Comparison of ENCODE assay signal across 25 mouse cellular contexts in genomic region chr3:27932391-27932790, GRCm38 (mm10). TPM values are rescaled to one million over a fixed set of nuclear protein-coding genes. Genes with fewer than 3 reads are reported as not detected.
DNase-seq lines count a peak whose midpoint lies in the region; ATAC-seq and TF ChIP-seq lines count a peak whose summit lies in the region.
"Had no signal": no experiment of that assay in that cellular context is flagged by ENCODE, and none has a peak within 500 bp of the region (broad histone marks: within the 10 kb centered on the region; RNA-seq: fewer than 3 reads in every experiment).

No protein-coding gene starts in this region.

- no peak for TF ChIP-seq EP300 in liver, postnatal 0 days (IDR thresholded peaks at IDR 0.05; ENCODE audit: low read depth)

- no peak overlapping the region for H3K27ac ChIP-seq in intestine, embryonic 14.5 days (ENCODE audit: low read depth)
- no peak overlapping the region for H3K27ac ChIP-seq in intestine, embryonic 15.5 days
- no peak overlapping the region for H3K27ac ChIP-seq in liver, postnatal 0 days (ENCODE audit: low read depth)
- H3K27ac ChIP-seq in liver, embryonic 11.5 days (ENCODE audit: low read depth, low read length) = no peak overlapping the region
- no peak overlapping the region for H3K27ac ChIP-seq in midbrain, embryonic 11.5 days (ENCODE audit: low read depth, low read length)
- no peak overlapping the region for H3K27ac ChIP-seq in midbrain, embryonic 15.5 days
- H3K27ac ChIP-seq: embryonic facial prominence, embryonic 13.5 days; embryonic facial prominence, embryonic 15.5 days; forebrain, embryonic 10.5 days; forebrain, embryonic 12.5 days had no signal

- no peaks in the 10 kb centered on the region for H3K9me3 ChIP-seq in intestine, embryonic 14.5 days (ENCODE audit: control insufficient read depth, low read length)
- H3K9me3 ChIP-seq in intestine, embryonic 15.5 days = no peaks in the 10 kb centered on the region
- H3K9me3 ChIP-seq in liver, postnatal 0 days (ENCODE audit: low read length) = no peaks in the 10 kb centered on the region
- no peaks in the 10 kb centered on the region for H3K9me3 ChIP-seq in liver, embryonic 11.5 days (ENCODE audit: control insufficient read depth, low read length)
- H3K9me3 ChIP-seq in midbrain, embryonic 11.5 days (ENCODE audit: control insufficient read depth, low read length) = no peaks in the 10 kb centered on the region
- H3K9me3 ChIP-seq in midbrain, embryonic 15.5 days = no peaks in the 10 kb centered on the region
- H3K9me3 ChIP-seq: embryonic facial prominence, embryonic 13.5 days; embryonic facial prominence, embryonic 15.5 days; forebrain, embryonic 10.5 days; forebrain, embryonic 12.5 days had no signal

- H3K4me1 ChIP-seq in intestine, embryonic 14.5 days (replicated peaks; ENCODE audit: control insufficient read depth, insufficient read depth, low read length) = no peaks in the 10 kb centered on the region
- no peaks in the 10 kb centered on the region for H3K4me1 ChIP-seq in intestine, embryonic 15.5 days (replicated peaks)
- H3K4me1 ChIP-seq in liver, postnatal 0 days (ENCODE audit: insufficient read depth) = peaks cover 3% of the 10 kb centered on the region; the same call in 1 of the 2 replicates
- no peaks in the 10 kb centered on the region for H3K4me1 ChIP-seq in liver, embryonic 11.5 days (replicated peaks; ENCODE audit: control insufficient read depth, insufficient read depth, low read length)
- H3K4me1 ChIP-seq in midbrain, embryonic 11.5 days (ENCODE audit: control insufficient read depth, insufficient read depth, low read length) = no peaks in the 10 kb centered on the region
- no peaks in the 10 kb centered on the region for H3K4me1 ChIP-seq in midbrain, embryonic 15.5 days
- H3K4me1 ChIP-seq: forebrain, embryonic 10.5 days; forebrain, embryonic 12.5 days had no signal

- no peak for ATAC-seq in intestine, embryonic 14.5 days (replicated peaks; ENCODE audit: low FRiP score, low TSS enrichment, low read depth)
- ATAC-seq in intestine, embryonic 15.5 days = no peak
- no peak for ATAC-seq in liver, postnatal 0 days
- no peak for ATAC-seq in liver, embryonic 11.5 days (replicated peaks; ENCODE audit: low FRiP score)
- ATAC-seq in midbrain, embryonic 11.5 days (ENCODE audit: low FRiP score) = no peak
- ATAC-seq in midbrain, embryonic 15.5 days (replicated peaks) = no peak
- ATAC-seq: forebrain, embryonic 14.5 days had no signal

- TF ChIP-seq CTCF in liver, postnatal 0 days (IDR thresholded peaks at IDR 0.05; ENCODE audit: low read depth) = 0 out of 2 replicates have a peak, but pooled peaks have one; percentile 8

- H3K4me3 ChIP-seq in intestine, embryonic 14.5 days (ENCODE audit: low read depth, low read length) = no peak overlapping the region
- H3K4me3 ChIP-seq in intestine, embryonic 15.5 days (replicated peaks) = no peak overlapping the region
- H3K4me3 ChIP-seq in liver, postnatal 0 days (ENCODE audit: low read depth, low read length) = no peak overlapping the region
- H3K4me3 ChIP-seq in liver, embryonic 11.5 days (ENCODE audit: low read depth, low read length) = no peak overlapping the region
- H3K4me3 ChIP-seq in midbrain, embryonic 11.5 days (ENCODE audit: low read depth, low read length) = no peak overlapping the region
- H3K4me3 ChIP-seq in midbrain, embryonic 15.5 days = no peak overlapping the region
- H3K4me3 ChIP-seq: embryonic facial prominence, embryonic 13.5 days; embryonic facial prominence, embryonic 15.5 days; erythroblast, embryonic 14.5 days; forebrain, embryonic 10.5 days; forebrain, embryonic 12.5 days had no signal

- DNase-seq in intestine, embryonic 14.5 days (ENCODE audit: low spot score) = peak; percentile 38
- no peak for DNase-seq in liver, postnatal 0 days
- DNase-seq in liver, embryonic 11.5 days (ENCODE audit: low spot score) = no peak
- DNase-seq in midbrain, embryonic 11.5 days (ENCODE audit: low spot score, missing footprints) = peak; percentile 72
- DNase-seq: adrenal gland, adult 2 months; adrenal gland, postnatal 10 days; adrenal gland, postnatal 25 days; cerebellum, adult 11 months; cerebellum, adult 18-20 months; cerebellum, adult 8-10 months; cerebellum, adult 9-11 months; cerebellum, postnatal 14 days; cerebellum, postnatal 36 days; embryo, embryonic 11 days had no signal

- WGBS in intestine, embryonic 14.5 days = 78% methylated on average over 5 of the region's 5 CpGs
- WGBS in intestine, embryonic 15.5 days = 76% methylated on average over 5 of the region's 5 CpGs
- whole genome bisulfite sequencing in liver, postnatal 0 days (ENCODE audit: insufficient replicate concordance) = 80% methylated on average over 5 of the region's 5 CpGs
- 82% methylated on average over 5 of the region's 5 CpGs for WGBS in liver, embryonic 11.5 days
- 88% methylated on average over 5 of the region's 5 CpGs for WGBS in midbrain, embryonic 11.5 days
- 89% methylated on average over 5 of the region's 5 CpGs for WGBS in midbrain, embryonic 15.5 days

- H3K4me2 ChIP-seq in intestine, embryonic 14.5 days (ENCODE audit: low read length) = no peak overlapping the region
- no peak overlapping the region for H3K4me2 ChIP-seq in intestine, embryonic 15.5 days (replicated peaks)
- H3K4me2 ChIP-seq in liver, postnatal 0 days (ENCODE audit: low read depth, low read length) = no peak overlapping the region
- no peak overlapping the region for H3K4me2 ChIP-seq in liver, embryonic 11.5 days
- no peak overlapping the region for H3K4me2 ChIP-seq in midbrain, embryonic 11.5 days
- H3K4me2 ChIP-seq in midbrain, embryonic 15.5 days = no peak overlapping the region
- H3K4me2 ChIP-seq: embryonic facial prominence, embryonic 13.5 days; embryonic facial prominence, embryonic 15.5 days; forebrain, embryonic 12.5 days had no signal

- H3K27me3 ChIP-seq in intestine, embryonic 14.5 days (replicated peaks; ENCODE audit: control insufficient read depth, insufficient read depth, low read length) = no peaks in the 10 kb centered on the region
- H3K27me3 ChIP-seq in intestine, embryonic 15.5 days (replicated peaks) = no peaks in the 10 kb centered on the region
- no peaks in the 10 kb centered on the region for H3K27me3 ChIP-seq in liver, postnatal 0 days (ENCODE audit: insufficient read depth, low read length)
- no peaks in the 10 kb centered on the region for H3K27me3 ChIP-seq in liver, embryonic 11.5 days (replicated peaks; ENCODE audit: control insufficient read depth, insufficient read depth, low read length)
- H3K27me3 ChIP-seq in midbrain, embryonic 11.5 days (ENCODE audit: control insufficient read depth, insufficient read depth, low read length) = peaks cover 3% of the 10 kb centered on the region; the same call in 1 of the 2 replicates
- H3K27me3 ChIP-seq in midbrain, embryonic 15.5 days (replicated peaks) = 0 out of 2 replicates have a peak, but pooled peaks cover 8% of the 10 kb centered on the region
- H3K27me3 ChIP-seq: embryonic facial prominence, embryonic 13.5 days; embryonic facial prominence, embryonic 15.5 days had no signal

- H3K9ac ChIP-seq in intestine, embryonic 14.5 days (ENCODE audit: low read length) = no peak overlapping the region
- no peak overlapping the region for H3K9ac ChIP-seq in intestine, embryonic 15.5 days
- no peak overlapping the region for H3K9ac ChIP-seq in liver, postnatal 0 days (replicated peaks)
- no peak overlapping the region for H3K9ac ChIP-seq in liver, embryonic 11.5 days (ENCODE audit: low read depth, low read length)
- no peak overlapping the region for H3K9ac ChIP-seq in midbrain, embryonic 11.5 days (ENCODE audit: low read length)
- H3K9ac ChIP-seq in midbrain, embryonic 15.5 days = no peak overlapping the region
- H3K9ac ChIP-seq: embryonic facial prominence, embryonic 13.5 days; embryonic facial prominence, embryonic 15.5 days; forebrain, embryonic 12.5 days had no signal

- H3K36me3 ChIP-seq in intestine, embryonic 14.5 days (ENCODE audit: control insufficient read depth, insufficient read depth, low read length) = no peaks in the 10 kb centered on the region
- H3K36me3 ChIP-seq in intestine, embryonic 15.5 days = no peaks in the 10 kb centered on the region
- no peaks in the 10 kb centered on the region for H3K36me3 ChIP-seq in liver, postnatal 0 days (replicated peaks; ENCODE audit: insufficient read depth, low read length)
- no peaks in the 10 kb centered on the region for H3K36me3 ChIP-seq in liver, embryonic 11.5 days (ENCODE audit: control insufficient read depth, insufficient read depth, low read length)
- H3K36me3 ChIP-seq in midbrain, embryonic 11.5 days (ENCODE audit: control insufficient read depth, insufficient read depth, low read length) = no peaks in the 10 kb centered on the region
- no peaks in the 10 kb centered on the region for H3K36me3 ChIP-seq in midbrain, embryonic 15.5 days (replicated peaks)
- H3K36me3 ChIP-seq: embryonic facial prominence, embryonic 13.5 days; embryonic facial prominence, embryonic 15.5 days; forebrain, embryonic 10.5 days; forebrain, embryonic 12.5 days had no signal

RNA-seq across cellular contexts. Expression of gene Pld1, which starts 6.1 kb away (rescaled TPM):
- polyA plus RNA-seq in intestine, embryonic 14.5 days (2014; fragmentation: Nextera tagmentation; extraction: Ambion mirVana) = 7.9 and 8.2 TPM in 2 replicates
- polyA plus RNA-seq in intestine, embryonic 15.5 days (2015; fragmentation: Nextera tagmentation; extraction: Ambion mirVana) = 14.9 and 17.0 TPM in 2 replicates
- 4.9 and 5.1 TPM in 2 replicates for polyA plus RNA-seq in liver, postnatal 0 days (2015; fragmentation: Nextera tagmentation; extraction: Ambion mirVana)
- 3.5 and 4.9 TPM in 2 replicates for polyA plus RNA-seq in liver, embryonic 11.5 days (2014; fragmentation: Nextera tagmentation; extraction: Ambion mirVana)
- 4.5 and 5.2 TPM in 2 replicates for polyA plus RNA-seq in midbrain, embryonic 11.5 days (2014; fragmentation: Nextera tagmentation; extraction: Ambion mirVana)
- 3.8 and 4.0 TPM in 2 replicates for polyA plus RNA-seq in midbrain, embryonic 15.5 days (2015; fragmentation: Nextera tagmentation; extraction: Ambion mirVana)
- polyA plus RNA-seq: erythroblast, embryonic 14.5 days had no signal

RNA-seq across cellular contexts. Expression of gene Tmem212, which starts 36.2 kb away (rescaled TPM):
- polyA plus RNA-seq in intestine, embryonic 14.5 days (2014; fragmentation: Nextera tagmentation; extraction: Ambion mirVana) = not detected in 2 replicates
- not detected in 2 replicates for polyA plus RNA-seq in intestine, embryonic 15.5 days (2015; fragmentation: Nextera tagmentation; extraction: Ambion mirVana)
- polyA plus RNA-seq in liver, postnatal 0 days (2015; fragmentation: Nextera tagmentation; extraction: Ambion mirVana) = 0.21 and 0.26 TPM in 2 replicates
- not detected in 2 replicates for polyA plus RNA-seq in liver, embryonic 11.5 days (2014; fragmentation: Nextera tagmentation; extraction: Ambion mirVana)
- not detected in 2 replicates for polyA plus RNA-seq in midbrain, embryonic 11.5 days (2014; fragmentation: Nextera tagmentation; extraction: Ambion mirVana)
- polyA plus RNA-seq in midbrain, embryonic 15.5 days (2015; fragmentation: Nextera tagmentation; extraction: Ambion mirVana) = 0.25 and 0.77 TPM in 2 replicates
- polyA plus RNA-seq: adrenal gland, adult 2 months; brain, embryonic 14.5 days; C2C12; embryonic facial prominence, embryonic 11.5 days; embryonic facial prominence, embryonic 13.5 days; erythroblast, embryonic 14.5 days; forebrain, embryonic 10.5 days; forebrain, embryonic 12.5 days; forebrain, embryonic 14.5 days had no signal

Comparison
In these comparisons a context has a peak if more than half of its experiments do, and no peak if none do; other contexts are left out.
1. DNase-seq: peak in intestine, embryonic 14.5 days (single experiment) and midbrain, embryonic 11.5 days (single experiment); none in liver, postnatal 0 days (single experiment) and liver, embryonic 11.5 days (single experiment).